Mouse (Mus musculus) kidney, postnatal 25 days (tissue): ENCODE data around the gene Zfp385c.
"Not testable (repeated sequence)": the region's sequence is repeated elsewhere in the genome, so short reads cannot be mapped to it uniquely, and the experiment has no call there.

ENCODE experiments used
- DNase-seq, 2 experiments: peaks; one replicate each; pipeline ENCODE4 v3.0.0; 2021; ENCODE audit warnings: mixed read lengths in 2 of 2

The Zfp385c gene

DNA sequence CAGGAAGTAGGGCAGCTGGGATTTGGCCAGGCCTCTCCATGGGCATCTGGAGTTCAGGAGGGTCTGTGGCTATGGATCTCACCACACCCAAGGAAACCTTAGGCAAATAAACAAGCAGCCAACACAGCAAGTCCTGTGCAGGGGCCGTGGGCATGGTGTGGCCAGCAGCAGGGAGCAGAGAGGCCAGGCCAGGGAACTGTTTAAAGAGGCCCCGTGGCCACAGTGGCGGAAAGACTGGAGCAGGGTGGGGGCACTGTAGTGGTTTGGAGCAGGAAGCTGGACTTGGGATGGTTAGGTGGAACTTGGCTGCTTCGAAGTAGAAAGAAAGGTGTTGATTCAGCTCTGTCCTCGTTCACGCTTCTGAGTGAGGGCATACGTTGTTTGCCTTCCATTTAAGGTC, 5.0 kb downstream of the Zfp385c start:
- no peak for DNase-seq

DNA sequence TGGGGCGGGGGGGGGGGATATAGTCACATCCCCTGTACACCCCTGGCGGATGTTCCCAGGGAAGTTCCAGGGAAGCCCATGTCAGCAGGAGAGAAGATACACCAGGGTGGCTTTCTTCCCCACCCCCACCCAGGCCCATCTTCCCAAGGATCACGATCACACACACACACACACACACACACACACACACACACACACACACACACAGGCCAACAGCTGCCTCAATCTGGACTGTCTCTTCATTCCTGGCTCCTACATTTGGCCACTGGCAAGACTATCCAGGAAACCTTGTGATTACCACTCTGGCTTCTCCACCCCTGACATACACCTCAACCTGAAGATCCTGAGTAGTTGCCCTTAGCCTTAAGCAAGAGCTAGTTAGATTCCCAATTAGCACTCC, 6.9 kb downstream of the Zfp385c start:
- DNase-seq = no peak

DNA sequence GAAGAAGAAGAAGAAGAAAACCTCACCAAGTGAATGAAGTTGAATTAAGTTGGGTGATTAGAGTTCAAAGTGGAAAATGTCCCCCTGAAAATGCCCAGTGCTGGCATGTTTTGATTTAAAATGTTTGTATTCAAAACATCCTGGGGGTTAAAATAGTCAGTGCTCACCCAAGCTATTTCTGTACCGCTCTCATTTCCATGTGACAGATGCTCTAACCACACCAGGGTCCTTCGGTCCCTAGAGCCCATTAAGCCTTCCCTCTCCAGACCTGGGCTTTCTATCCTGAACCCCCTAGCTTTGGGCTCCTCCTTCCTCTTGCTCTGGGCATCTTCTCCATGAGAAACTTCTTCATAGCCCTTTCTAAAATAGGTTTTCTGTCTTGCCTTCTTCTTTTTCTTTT, 8.2 kb downstream of the Zfp385c start:
- no peak for DNase-seq

DNA sequence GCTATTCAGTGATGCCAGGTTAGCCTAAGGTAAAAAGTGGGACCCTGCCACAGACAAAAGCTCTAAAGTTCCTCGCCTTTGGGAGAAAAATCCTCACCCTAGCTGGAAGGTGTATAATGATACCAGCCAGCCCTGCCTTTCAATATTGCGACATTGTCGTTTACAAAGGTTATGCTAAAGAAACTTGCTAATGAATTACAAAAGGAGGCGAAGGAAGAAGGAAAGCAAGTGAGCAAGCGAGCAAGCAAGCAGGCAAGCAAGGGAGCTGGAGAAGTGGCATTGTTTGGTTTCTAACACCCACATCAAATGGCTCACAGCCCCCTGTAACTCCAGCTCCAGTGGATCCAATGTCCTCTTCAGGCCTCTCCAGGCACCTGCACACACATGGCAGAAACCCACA, 9.7 kb downstream of the Zfp385c start:
- DNase-seq = no peak

DNA sequence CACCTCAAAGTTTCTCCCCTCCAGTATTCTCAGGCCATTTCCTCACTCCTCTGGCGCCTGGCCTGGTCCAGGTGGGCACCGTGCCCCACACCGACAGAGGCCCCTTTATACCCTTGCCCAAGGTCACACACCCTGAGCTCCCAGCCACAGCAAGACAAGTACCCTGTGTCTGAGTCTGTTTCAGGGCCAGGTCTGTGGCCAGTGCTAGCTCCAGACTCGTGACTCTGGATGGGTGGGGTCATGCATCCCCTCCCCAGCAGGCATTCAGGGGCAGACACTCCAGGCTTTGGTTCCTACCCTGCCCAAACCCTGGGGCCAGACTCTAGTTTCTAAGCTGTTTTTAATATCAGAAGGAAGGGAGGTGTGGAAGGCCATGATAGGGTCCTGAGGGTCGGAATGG, 10.4 kb downstream of the Zfp385c start:
- no peak for DNase-seq

DNA sequence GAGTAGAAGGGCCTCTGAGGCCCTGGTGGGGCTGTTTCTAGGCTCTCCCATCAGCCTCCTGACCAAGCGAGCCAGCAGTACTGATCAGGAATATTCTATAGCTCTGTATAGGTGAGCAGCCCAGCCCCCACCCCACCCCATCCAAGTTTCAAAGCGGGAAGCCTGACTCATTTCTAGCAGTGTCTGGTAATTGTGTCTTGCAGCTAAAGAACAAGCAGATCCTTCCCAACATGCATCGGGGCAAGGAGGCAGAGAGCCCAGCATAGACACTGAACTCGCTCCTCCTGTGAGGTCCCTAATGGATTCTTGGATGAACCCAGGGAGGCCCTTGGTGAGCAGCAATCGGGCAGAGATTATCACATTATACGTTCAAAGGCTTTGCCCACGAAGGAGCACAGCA, 14.4 kb downstream of the Zfp385c start:
- DNase-seq = no peak

DNA sequence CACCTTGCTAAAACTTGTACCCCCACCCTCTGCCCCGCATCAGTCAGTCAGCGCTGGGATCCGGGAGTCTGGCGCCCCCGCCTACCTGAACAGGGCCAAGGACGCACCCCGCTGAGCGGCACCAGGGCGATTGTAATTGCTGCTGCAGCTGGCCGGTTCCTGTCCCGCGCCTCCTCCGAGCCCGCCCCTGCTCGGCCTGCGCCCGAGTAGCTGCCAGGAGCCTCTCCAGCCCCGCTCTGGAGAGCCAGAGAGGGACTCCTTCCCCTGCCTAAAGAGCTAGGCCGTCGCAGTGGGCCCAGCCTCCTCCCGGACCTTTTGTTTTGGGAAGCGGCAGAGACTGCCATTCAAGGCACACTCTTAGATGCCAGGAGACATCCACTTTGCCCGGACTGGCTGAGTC, 19.1 kb downstream of the Zfp385c start:
- peak; percentile 6 to 53 for DNase-seq

DNA sequence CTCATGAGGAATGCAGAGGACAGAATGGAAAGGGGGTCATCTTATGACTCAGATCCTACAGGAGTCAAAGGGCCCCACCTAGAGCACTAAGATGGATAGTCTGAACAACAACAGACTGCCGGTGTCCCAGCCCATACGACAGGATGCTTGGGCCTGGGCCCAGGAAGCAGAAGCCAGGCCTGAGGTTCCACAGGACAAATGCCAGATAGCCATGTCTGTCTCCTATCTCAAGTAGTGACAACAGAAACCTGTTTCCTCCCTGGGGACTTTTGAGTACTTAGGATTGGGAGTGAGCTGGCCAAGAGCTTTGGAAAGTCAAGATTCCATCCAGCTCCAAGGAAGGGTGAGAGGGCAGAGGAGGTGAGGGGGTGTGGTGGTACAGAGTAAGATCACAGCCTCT, 20.3 kb downstream of the Zfp385c start:
- DNase-seq = no peak

DNA sequence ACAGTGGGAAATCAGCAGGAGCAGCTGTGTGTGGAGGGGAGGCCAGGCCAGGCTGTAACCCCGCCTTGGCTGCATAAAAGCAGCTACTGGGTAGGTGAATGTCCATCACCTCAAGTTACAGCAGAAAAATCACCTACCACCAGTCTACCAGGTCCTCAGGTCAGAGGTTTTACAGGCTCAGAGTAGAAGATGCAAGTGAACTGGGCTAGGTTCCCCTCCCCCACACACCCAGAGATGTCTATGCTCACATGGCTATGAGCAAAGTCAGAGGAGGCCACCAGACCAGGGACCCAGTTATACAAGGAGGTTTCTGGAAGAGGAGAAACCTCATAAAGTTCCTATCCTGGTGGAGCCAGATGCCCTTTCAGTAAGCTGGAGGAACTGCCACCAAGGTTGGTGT, 21.2 kb downstream of the Zfp385c start:
- DNase-seq = no peak

DNA sequence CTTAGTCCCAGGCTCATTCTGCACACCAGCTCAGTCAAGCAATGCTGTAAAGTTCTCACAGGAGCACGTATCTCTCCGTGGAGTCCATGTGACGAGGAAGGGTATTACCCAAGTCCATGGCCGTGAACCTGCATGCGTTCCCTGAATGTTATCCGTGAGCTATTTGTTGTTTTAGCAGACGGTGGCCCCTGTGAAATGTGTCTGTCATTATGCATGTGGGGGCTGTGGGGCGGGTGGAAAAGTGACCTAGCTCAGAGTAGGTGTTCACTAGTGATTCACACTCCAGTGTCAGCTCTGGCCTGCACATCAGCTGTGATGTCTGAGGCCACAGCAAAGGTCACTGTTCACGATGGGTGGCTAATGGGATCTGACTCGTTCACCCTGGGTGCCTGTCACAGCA, 32.4 kb downstream of the Zfp385c start:
- DNase-seq = no peak

DNA sequence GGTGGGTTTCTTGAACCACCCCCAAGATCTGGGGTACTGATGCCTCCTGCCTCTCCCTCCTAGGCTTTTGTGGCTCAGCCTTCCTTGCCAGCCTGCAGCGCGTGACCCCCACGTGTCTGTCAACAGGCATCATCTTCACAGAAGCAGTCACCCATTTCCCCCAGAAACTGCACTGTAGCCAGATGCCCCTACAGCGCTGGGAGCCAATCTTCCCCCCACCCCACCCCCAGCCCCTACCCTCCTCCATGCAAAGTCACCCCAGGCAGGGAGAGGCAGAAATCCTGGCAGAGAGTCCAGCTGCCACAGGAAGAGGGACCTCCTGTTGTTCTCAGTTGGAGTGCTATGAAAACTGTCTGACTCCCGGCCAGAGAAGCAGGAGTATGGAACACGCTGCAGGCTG, 35.8 kb downstream of the Zfp385c start:
- DNase-seq = no peak

DNA sequence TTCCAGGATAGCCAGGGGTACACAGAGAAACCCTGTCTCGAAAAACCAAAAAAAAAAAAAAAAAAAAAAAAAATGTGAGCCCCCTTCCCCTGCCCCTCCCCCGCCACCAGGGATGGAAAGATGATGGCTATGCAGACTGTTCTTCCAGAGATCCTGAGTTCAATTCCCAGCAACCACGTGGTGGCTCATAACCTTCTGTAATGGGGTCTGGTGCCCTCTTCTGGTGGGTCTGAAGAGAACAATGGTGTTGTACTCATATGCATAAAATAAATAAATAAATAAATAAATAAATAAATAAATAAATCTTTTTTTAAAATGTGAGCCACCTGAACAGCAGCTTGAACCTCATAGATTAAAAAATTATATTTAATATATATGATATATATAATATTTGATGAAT, 36.7 kb downstream of the Zfp385c start:
- DNase-seq = not testable (repeated sequence)

DNA sequence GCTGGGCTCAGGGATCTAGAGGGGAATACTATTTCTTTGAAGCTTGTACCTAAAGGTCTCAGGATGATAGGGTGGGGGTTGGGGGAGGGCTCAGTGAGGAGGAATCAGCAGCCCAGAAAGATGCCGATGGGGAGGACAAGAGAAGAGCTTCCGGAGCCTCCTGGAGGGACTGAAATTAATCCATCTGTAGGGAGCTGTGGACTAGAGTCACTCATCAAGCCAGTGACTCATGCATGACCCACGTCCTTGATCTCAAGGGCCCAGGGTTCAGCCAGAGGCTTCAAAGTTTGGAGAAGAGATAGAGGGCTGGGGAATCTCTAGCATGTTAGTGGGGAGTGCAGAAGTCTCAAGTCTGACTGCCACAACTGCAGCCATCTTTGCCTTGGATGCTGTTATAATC, 40.5 kb downstream of the Zfp385c start:
- no peak for DNase-seq

DNA sequence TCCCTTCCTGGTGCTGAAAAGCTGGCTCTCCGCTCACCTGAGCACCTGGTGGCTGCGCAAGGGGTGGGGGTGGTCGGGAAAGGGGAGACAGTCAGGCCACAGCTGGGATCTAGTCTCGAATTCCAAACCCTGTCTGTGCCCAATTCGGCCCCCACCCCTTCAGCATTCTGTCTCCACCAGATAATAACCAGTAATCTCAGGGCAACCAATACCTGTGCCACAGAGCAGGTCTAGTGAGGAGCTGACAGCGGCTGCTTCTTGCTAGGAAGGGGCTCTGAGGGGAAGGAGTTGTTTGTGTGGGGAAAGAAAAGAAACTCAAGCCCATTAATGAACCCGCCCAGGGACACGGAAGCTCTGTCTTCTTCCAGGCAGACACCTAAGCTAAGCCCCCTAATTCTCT, 41.0 kb downstream of the Zfp385c start:
- DNase-seq = no peak

DNA sequence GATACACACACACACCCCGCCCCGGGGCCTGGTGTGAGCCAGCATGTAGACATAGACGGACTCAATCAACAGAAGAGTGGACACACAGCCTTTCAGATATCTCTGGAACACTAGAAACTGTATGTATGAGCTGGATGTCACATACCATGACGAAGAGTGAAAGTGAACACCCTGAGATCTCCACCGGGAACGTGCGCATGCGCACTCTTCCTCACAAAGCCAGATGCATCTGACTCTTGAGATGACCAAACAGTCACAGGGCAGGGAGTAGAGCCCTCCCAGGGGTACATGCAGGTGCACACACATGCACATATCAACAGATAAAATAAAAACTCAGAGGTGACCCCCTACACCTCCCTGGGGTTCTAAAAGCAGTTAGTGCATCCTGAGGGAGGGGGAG, 43.9 kb downstream of the Zfp385c start:
- DNase-seq = no peak

DNA sequence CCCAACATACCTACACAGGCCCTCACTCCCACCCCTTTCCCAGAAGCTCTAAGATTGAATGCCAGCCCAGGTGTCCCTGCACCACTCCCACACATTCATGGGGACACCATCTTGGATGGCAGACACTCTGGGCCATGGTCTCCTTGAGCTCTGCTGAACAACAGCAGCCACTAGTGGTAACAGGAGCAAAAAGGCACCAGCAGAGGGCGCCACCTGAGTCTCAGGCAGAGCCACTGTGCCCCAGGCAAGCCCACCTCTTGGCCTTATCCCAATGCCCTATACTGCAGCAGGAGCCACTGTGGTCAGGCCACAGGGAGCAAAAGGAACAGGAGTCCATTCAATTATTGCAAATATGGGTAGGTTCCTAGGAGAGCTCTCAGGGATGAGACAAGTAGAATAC, 46.0 kb downstream of the Zfp385c start:
- peak; percentile 55 to 74 for DNase-seq

DNA sequence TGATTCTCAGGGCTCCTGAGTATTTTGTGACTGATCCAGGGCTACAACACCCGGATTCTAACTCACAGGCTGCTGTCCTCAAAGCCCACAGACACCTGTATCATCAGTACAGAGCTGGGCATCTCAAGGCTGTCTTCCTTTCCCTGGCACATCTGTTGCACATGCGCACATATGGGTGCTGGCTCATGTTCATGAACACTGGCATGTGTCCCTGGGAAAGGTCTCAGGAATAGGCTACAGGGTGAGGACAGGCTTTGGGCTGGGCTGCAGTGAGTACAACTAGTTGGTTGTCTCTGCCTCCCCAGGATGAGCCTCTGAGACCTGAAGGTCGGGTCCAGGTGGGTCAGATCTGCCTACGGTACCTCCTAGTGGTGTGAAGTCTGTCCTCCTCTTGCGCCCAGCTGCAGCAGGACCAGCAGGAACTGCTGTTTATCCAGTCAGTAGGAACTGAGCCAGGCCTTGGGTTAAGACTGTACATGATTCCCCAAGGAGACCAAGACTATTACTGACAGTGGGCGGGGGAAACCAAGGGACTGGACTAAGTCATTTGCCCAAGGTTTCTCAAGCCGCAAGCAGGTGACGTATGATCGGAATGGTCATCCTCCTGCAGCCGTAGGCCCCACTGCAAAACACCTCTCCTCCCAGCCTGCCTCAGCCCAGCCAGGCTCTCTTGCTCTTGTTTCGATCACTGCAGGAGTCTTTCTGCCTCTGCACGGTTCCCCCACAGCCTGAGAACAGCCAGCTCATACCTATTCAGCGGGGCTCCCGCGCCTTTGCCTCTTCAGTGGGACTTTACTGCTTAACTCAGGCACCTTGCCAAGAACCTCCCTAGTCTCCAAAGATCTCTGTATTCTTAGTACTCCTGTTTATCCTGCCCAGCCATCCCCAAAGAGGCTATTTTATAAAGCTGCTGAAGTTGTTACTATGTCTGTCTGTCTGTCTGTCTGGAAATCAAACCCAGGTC, 48.4 kb downstream of the Zfp385c start:
- no peak for DNase-seq

DNA sequence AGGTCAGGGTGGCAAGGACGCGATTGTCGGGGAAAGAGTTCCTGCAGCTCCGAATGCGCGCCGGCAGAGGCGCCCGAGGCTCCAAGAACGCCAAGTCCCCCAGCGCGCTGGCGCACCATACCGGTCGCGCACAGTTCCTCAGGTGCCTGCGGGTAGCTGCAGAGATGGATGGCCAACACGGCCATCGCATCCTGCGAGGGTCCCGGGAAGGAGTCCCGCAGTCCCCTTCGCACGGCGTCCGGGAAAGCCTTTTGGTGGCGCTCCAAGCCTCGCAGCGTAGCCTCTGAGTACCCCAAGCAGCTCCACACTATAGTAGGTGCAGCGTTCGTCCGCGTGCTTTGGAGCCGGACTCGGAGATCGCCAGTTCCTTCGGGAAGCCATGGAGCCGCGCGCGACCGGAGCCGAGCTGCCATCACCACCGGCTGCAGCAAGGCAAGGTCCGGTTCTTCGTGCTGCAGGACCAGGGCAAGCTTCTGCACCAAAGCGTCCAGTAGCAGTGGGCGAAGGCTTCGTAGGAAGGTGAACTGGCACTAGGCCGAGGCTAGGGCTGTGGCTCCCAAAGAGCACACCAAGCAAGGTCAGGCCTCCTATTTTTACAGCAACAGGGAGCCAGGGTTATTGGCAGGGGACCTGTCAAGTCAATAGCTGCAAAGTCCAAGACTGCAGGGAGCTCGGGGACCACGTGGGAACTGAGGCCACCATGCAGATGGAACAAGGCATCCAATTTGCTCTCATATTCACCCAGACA, 51.9 kb downstream of the Zfp385c start:
- peak in 1 of 2 experiments; percentile 28 for DNase-seq

DNA sequence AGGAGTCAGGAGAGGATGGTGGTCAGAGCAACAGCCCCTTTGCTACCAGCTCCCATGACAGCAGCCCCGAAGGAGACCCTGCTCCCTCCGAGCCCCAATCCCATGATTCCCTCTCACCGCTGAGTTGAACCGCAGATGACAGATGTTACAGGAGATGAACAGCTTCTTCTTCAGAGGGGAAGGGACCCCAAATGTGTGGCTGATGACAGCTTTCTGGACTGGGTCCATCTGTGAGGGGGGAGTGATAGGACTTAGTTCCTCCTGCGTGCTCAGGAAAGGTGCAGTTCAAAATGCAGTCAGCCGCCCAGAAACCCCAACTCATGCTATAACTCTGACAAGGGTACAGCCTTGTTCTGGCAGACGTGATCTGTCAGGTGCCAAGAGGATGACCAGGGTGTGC, 57.7 kb downstream of the Zfp385c start:
- no peak for DNase-seq

DNA sequence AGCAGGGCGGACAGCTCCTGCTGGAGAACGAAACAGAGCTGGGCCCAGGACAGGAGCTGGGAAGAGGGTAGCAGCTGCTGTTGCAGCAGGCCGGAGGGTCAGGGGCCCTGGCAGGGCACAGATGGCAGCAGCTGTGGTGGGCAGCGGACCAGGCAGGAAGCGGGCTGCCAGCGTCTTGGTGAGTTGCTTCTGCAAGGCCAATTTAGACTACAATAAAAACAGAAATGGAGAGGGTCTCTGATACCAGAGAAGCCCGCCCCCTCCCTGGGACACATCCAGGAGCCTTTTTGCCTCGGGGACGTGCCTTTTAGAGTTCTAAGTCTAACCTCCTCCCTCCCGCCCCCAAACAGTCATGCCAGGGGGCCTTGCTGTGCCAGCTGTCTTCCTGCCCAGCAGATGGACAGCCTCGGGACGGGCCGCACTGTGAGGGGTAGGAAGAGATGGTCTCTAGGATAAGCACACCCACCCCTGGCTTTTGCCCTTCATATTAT, 63.3 kb downstream of the Zfp385c start:
- peak in 1 of 2 experiments; percentile 35 for DNase-seq

DNA sequence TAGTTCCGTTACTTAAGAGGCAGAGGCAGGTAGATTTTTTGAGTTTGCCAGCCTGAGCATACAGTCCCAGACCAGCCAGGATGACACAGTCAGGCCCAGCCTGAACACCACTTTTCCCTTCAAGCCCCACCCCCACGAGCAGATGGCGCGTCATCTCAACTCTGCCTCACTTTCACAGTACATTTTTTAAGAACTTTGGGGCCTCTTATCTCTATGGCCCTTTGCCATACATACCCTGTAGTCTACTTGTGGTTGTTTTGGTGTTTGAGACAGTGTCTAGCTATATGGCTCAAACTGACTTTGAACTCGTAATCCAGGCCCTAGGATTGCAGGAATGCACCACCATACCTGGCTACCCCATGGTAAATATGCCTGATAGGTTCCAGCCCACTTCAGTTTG, 64.2 kb downstream of the Zfp385c start:
- peak in 1 of 2 experiments; percentile 22 for DNase-seq

DNA sequence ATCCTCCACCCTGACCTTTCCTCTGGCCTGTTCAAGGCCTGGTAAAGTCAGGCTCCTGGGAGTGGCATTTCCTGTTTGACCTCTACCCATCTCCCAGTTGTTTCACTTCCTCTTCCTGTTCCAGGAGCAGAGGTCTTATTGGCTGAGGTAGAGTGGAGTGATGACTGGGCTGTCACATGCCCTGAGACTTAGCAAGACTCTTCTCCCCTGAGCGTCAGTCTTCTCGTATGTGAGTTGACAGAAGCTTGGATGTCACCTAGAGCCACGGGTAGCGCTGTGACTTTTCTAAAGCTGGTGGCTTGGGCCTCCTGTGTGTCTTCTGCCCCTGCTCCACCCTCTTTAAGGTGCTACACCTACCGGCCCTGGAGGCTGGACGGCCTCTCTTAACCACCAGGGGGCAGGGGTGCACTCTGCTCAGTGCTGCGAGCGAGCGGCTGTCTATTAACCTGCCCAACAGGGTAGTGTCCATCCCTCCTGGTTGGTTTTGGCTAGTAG, 65.5 kb downstream of the Zfp385c start:
- DNase-seq = peak; percentile 87 to 88
